In genomic region chr10:40302140-40302985, GRCm38 (mm10) we compare ENCODE assay signal across 8 mouse cellular contexts. TPM values are rescaled to one million over a fixed set of nuclear protein-coding genes. Genes with fewer than 3 reads are reported as not detected.
DNase-seq lines count a peak whose midpoint lies in the region; ATAC-seq lines count a peak whose summit lies in the region.

Gene Amd1, minus strand, starts transcription at chr10:40302186.

- no peaks in the 10 kb centered on the region for H3K36me3 ChIP-seq in heart, embryonic 14.5 days (ENCODE audit: control insufficient read depth, insufficient read depth, low read length)
- H3K36me3 ChIP-seq in liver, embryonic 13.5 days: 0 out of 2 replicates have a peak, but pooled peaks cover 2% of the 10 kb centered on the region
- no peaks in the 10 kb centered on the region for H3K36me3 ChIP-seq in stomach, embryonic 16.5 days (ENCODE audit: control insufficient read depth, insufficient read depth, low read length)

- no peaks in the 10 kb centered on the region for H3K27me3 ChIP-seq in heart, embryonic 14.5 days (ENCODE audit: control insufficient read depth, insufficient read depth, low read length)
- H3K27me3 ChIP-seq in liver, embryonic 13.5 days: no peaks in the 10 kb centered on the region
- no peaks in the 10 kb centered on the region for H3K27me3 ChIP-seq in stomach, embryonic 16.5 days (ENCODE audit: control insufficient read depth, insufficient read depth, low read length)

- H3K4me2 ChIP-seq in heart, embryonic 14.5 days (ENCODE audit: low read length): peak within 1 kb of the TSS; percentile 83
- peak within 1 kb of the TSS; percentile 86 for H3K4me2 ChIP-seq in liver, embryonic 13.5 days
- H3K4me2 ChIP-seq in stomach, embryonic 16.5 days (ENCODE audit: low read depth, low read length): peak within 1 kb of the TSS; percentile 84

- peak; percentile 92 for ATAC-seq in CD4-positive, CD25-positive, alpha-beta regulatory T cell, adult 4 months
- peak; percentile 97 for ATAC-seq in heart, embryonic 14.5 days (ENCODE audit: insufficient number of reproducible peaks, insufficient read depth, low FRiP score, low read depth)
- ATAC-seq in liver, embryonic 13.5 days (ENCODE audit: low read depth): peak; percentile 88
- ATAC-seq in stomach, embryonic 16.5 days (ENCODE audit: insufficient read depth, low FRiP score): peak; percentile 97

- under 1% methylated on average over 55 of the region's 55 CpGs for WGBS in heart, embryonic 14.5 days
- WGBS in liver, embryonic 13.5 days (ENCODE audit: insufficient replicate concordance): under 1% methylated on average over 55 of the region's 55 CpGs
- WGBS in stomach, embryonic 16.5 days: under 1% methylated on average over 55 of the region's 55 CpGs

- peak within 1 kb of the TSS; percentile 99 for H3K27ac ChIP-seq in heart, embryonic 14.5 days (replicated peaks in 1 of 2; ENCODE audit: control insufficient read depth in 1 of 2, insufficient read depth in 1 of 2, low read depth in 2 of 2, low read length in 2 of 2)
- H3K27ac ChIP-seq in liver, embryonic 13.5 days: peak within 1 kb of the TSS; percentile 94
- peak within 1 kb of the TSS; percentile 99 for H3K27ac ChIP-seq in stomach, embryonic 16.5 days (ENCODE audit: low read length)

- H3K4me1 ChIP-seq in heart, embryonic 14.5 days (ENCODE audit: control insufficient read depth in 2 of 2, insufficient read depth in 2 of 2, low read length in 2 of 2): peaks cover 0 to 17% of the 10 kb centered on the region in 2 experiments; a peak in 2 of 4 replicates
- H3K4me1 ChIP-seq in liver, embryonic 13.5 days (replicated peaks): peaks cover 35% of the 10 kb centered on the region
- H3K4me1 ChIP-seq in stomach, embryonic 16.5 days (ENCODE audit: control insufficient read depth, insufficient read depth, low read length): peaks cover 18% of the 10 kb centered on the region

- H3K9me3 ChIP-seq in heart, embryonic 14.5 days (ENCODE audit: control insufficient read depth, low read length): peaks cover 5% of the 10 kb centered on the region
- peaks cover 4% of the 10 kb centered on the region; the same call in 1 of the 2 replicates for H3K9me3 ChIP-seq in liver, embryonic 13.5 days (replicated peaks)
- 0 out of 2 replicates have a peak, but pooled peaks cover 5% of the 10 kb centered on the region for H3K9me3 ChIP-seq in stomach, embryonic 16.5 days (replicated peaks; ENCODE audit: control insufficient read depth, low read length)

- peak; percentile 96 for DNase-seq in c-Kit-negative CD71-positive TER-119-positive erythroid progenitor cells, embryonic 14.5 days (ENCODE audit: low read depth, low spot score)
- DNase-seq in fibroblast of lung, adult 2 months (ENCODE audit: low read depth): peak; percentile 96
- DNase-seq in kidney, postnatal 14 days: peak; percentile 100
- peak; percentile 99 for DNase-seq in liver, embryonic 13.5 days
- peak; percentile 99 for DNase-seq in neural tube, embryonic 10.5 days (ENCODE audit: extremely low spot score, low spot score)

- H3K9ac ChIP-seq in heart, embryonic 14.5 days (ENCODE audit: low read length): peak within 1 kb of the TSS; percentile 96
- H3K9ac ChIP-seq in liver, embryonic 13.5 days: peak within 1 kb of the TSS; percentile 98
- H3K9ac ChIP-seq in stomach, embryonic 16.5 days (ENCODE audit: low read length): peak within 1 kb of the TSS; percentile 98

- peak within 1 kb of the TSS; percentile 96 to 97 for H3K4me3 ChIP-seq in heart, embryonic 14.5 days (ENCODE audit: control insufficient read depth in 1 of 2, insufficient read depth in 1 of 2, low read depth in 1 of 2, low read length in 2 of 2)
- peak within 1 kb of the TSS; percentile 90 for H3K4me3 ChIP-seq in liver, embryonic 13.5 days (replicated peaks)
- H3K4me3 ChIP-seq in stomach, embryonic 16.5 days (replicated peaks; ENCODE audit: low read length): peak within 1 kb of the TSS; percentile 91

RNA-seq across cellular contexts. Expression of gene Amd1, which starts in this region (rescaled TPM):
- polyA plus RNA-seq in CD4-positive, CD25-positive, alpha-beta regulatory T cell, adult 4 months (2017; shearing (Covaris generic)): 10 to 100 TPM; 59.6 to 85.7 TPM
- 40.2 and 43.0 TPM in 2 replicates for polyA plus RNA-seq in heart, embryonic 14.5 days (2014; fragmentation: Nextera tagmentation; extraction: Ambion mirVana)
- polyA plus RNA-seq in liver, embryonic 13.5 days (2015; fragmentation: Nextera tagmentation; extraction: Ambion mirVana): 58.0 and 79.3 TPM in 2 replicates
- 63.0 and 64.7 TPM in 2 replicates for polyA plus RNA-seq in stomach, embryonic 16.5 days (2015; fragmentation: Nextera tagmentation; extraction: Ambion mirVana)

Comparison
In these comparisons a context has a peak if more than half of its experiments do, and no peak if none do; other contexts are left out.
1. Peak in every context shown above with its lines: DNase-seq, ATAC-seq, H3K4me3 ChIP-seq and H3K27ac ChIP-seq.